Mouse (Mus musculus) inflammation-experienced regulatory T-cells, adult 6 months (primary cell): Measurements from ENCODE around the gene Gja5. TPM values are rescaled to one million over a fixed set of nuclear protein-coding genes. Genes with fewer than 3 reads are reported as not detected.

Experiments used
- ATAC-seq: one replicate; pipeline ENCODE4 v1.8.0; 2017
- polyA plus RNA-seq, 3 experiments: library from polyadenylated mRNA; unstranded; fragments of 100-300 nt; shearing (Covaris generic); gene quantifications; one replicate each; pipeline ENCODE4 v1.2.1; 2017

Gja5 gene
- polyA plus RNA-seq, 3 experiments from 2014 or later, result 0.20 TPM; not detected in 2

DNA sequence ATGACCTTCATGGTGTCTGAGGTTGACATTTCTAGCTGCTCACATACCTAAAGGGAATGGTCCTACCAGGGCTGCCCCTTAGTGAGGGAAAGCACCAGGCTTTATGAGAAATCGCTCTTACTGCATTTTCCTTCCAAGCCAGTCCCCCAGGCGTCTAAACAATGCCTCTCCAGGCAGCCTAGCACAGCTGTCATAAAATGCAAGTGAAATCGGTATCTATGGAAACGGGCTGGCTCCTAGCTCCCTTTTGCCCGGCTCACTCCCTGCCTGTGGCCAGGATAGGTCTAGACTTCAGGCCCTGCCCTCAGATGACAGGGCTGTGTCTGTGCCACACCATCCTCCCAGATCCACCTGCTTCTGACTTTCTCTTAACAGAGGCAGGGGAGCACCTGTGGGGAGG, 33.1 kb downstream of the Gja5 start:
- no peak for ATAC-seq

DNA sequence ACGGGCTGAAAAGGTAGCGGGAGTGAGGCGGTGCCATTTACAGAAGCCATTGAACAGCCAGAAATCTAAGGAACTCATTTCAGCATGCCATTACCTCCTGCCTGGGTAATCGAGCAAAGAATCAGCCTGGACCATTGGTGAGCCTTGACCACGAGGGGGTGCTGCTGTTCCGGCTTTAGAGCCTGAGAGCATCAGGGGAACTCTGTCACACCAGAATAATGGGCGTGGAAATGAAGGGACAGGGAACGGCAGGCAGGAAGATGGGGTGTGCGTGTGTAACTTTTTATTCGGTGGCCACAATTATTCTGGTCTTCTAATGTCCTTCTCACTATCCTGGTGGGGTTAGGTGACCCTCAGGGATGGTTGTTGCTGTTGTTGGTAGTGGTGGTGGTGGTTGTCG, 34.2 kb downstream of the Gja5 start:
- peak; percentile 65 for ATAC-seq

DNA sequence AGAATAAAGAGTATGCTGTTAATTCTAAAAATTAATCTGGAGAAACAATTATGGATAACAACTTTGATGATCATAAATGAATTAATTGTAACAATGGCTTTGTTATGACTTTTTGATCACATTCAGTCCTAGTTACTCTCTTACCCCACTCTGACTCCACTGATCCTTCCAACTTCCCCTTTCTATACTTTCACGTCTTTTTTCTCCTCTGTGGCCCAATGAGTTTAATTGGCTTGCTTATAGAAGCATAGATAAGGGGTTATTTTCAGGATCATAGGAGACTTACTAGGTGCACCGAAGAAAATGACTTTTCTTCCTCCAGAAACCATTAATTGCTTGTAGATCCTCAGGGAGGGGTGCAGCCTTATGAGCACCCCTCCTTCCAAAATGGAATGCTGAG, 38.2 kb downstream of the Gja5 start:
- no peak for ATAC-seq

DNA sequence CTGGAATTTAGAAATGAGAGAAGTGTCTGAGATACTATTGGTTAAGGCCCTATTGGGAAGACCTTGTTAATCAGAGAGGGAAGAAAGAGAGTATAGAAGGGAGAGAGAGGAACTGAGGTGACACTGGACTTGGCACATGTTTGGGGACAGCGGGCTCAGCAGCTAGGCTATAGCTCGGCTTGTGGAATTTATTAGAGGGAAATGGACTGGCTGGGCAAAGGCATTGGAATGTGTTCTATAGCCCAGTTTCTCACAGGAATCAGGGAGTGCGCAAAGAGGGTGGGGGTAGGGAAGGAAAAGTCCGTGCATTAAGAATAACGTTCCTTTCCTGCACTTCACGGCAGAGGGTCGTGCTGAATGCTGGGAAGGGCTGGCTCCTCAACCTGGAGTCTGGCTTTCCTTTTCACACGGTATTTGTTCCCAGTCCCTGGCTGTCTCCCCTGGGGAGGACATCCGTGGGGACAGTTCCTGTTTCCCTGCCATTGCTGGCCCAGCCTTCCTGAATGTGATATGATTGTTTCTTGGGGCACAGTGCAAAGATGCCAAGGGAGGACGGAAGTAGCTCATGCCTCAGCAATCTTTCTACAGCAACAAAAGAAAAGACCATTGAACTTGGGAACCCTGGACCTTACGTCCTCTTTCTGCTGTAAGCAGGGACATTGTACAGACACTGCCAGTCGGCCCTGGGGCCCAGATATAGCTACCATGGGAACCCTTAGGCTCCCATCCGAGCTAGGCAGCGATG, 49.2 kb downstream of the Gja5 start:
- ATAC-seq, result no peak

DNA sequence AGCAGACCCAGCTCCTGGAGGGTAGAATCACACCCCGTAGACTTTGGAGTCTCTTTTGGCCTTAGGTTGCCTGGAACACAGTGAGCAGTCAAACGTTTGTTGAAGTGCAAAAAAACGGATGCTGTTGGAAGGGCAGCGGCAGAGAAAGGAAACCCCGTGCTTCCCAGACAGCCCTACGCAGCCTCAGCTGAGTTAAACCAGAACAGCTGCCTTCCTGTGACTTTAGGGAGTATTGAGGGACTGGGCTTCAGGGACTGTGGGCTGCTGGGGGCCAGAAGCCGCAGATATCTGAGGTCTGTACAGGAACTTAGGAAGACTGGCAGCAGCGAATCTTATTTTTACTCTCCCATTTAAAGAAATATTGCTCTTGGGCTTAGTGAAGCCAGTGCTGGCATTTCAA, 56.1 kb downstream of the Gja5 start:
- ATAC-seq, result no peak

DNA sequence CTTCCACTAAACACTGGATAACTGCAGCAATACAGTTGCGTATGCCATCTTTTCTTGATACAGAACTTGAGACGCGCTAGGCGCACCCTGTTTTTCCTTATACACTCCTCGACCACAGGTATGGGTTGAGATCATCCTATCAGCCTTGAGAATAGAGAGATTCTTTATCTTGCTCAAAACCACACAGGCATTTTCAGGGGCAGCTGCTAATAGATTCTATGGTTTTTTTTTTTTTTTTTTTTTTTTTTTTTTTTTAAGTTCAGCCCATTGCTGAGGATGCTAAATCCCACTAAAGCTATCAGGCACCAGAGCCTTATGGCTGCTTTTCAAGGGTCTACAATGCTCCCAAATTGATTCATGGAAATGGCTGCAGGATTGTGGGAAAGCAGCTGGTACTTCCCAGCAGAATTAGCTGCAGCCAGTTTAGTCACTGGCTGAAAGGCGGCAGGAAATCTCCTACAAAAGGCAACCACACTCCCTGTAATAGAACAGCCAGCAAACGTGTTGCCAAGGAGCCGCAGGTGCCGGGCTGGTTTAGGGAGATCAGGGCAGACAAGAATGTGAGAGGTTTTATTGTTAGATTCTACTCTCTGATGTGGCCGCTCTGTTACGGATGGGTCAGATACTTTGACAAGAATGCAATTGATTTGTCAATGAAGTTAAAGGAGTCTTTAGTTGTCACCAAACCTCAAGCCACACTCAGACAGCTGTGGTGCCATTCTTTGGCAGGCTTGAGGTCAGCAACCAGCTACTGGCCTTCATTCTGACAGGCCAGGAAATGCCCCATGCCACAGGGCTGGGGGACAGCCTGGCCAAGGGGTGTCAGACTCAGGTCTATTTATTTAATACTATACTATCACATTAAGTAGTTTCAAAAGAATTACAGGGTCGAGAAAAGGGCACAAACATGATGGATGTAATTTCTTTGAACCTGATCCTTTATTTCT, 58.9 kb downstream of the Gja5 start:
- no peak for ATAC-seq

DNA sequence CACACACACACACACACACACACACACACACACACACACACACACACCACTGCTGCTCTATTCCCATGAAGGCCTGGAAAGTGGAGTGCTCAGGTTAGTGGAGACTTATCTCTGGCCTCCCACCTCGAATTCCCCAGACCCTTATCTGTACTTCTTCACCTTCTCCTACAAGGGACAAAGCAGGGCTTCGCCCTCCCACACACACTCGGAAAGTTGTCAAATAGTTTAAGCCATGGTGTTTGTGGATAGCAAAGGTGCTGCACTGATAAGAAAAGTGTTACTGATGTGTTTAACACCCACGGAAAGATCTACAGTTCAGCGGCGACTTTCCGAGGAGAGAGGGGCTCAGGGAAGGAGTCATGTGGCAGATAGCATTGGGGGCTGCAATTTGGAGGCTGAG, 66.5 kb downstream of the Gja5 start:
- no peak for ATAC-seq

DNA sequence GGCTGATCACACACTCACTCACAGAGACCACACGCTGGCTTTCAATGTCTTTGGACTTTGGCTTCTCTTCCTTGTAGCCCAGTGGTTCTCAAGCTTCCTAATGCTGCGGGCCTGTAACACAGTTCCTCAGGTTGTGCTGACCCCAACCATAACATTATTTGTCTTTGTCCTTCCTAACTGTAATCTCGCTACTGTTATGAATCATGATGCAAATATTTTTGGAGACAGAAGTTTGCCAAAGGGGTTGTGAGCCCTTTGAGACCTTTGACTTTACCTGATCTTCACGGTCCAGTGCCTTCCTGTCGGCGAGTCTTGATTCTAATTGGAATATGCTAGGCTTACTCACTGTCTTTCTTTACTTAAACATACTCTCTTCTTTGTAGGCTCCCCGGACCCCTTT, 70.0 kb downstream of the Gja5 start:
- no peak for ATAC-seq

DNA sequence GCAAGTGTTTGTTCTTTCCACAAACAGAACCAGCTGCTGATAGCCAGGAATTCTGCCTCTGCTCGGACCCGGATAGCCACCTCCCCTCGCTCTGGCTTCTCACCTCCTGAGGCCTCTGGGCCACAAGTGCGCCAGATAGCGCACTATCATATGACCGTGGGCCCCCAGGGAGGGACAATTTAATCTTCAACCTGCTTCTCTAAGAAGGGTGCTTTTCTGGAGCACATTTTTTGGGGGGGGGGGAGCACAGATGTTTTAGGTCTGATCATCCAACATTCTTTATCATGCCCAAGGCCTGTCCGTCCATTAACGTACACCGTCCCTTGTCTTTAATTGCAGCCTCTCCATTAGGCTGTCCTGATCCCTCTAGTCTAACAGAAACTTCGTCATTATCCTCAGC, 71.1 kb downstream of the Gja5 start:
- no peak for ATAC-seq

DNA sequence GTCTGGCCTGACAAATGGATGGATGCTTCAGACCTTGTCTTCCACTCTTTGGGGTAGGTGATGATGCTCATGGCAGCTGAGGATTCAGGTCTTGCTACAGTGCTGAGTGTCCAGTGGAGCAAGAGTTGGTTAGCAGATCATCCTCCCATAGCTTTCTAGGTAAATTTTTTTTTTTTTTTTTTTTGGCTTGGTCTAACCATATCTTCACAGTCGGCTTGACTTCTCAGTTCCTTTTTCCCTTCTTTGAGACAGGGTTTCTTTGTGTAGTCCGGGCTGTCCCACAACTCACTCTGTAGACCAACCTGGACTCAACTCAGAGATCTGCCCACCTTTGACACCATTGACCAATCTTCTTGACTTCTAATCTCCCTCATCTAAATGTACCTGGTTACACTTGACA, 73.0 kb downstream of the Gja5 start:
- no peak for ATAC-seq

DNA sequence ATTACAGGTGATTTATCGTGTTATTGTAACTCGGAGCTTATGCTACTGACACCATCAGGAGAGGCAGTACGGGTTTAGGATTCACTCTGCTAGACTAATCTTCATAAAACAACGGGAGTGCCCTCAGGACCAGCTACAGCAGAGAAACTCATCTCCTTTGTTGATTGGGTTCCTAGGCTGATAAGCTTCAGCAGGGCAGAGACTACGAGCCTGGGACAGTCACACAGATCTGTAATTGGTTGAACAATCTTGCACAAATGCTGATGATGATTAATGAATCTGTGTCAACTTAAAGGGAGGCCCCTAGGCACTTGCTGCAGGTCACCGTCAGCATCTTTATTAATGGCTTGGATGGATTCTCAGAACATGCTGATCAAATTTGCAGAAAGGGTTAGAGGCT, 74.0 kb downstream of the Gja5 start:
- ATAC-seq, result no peak

DNA sequence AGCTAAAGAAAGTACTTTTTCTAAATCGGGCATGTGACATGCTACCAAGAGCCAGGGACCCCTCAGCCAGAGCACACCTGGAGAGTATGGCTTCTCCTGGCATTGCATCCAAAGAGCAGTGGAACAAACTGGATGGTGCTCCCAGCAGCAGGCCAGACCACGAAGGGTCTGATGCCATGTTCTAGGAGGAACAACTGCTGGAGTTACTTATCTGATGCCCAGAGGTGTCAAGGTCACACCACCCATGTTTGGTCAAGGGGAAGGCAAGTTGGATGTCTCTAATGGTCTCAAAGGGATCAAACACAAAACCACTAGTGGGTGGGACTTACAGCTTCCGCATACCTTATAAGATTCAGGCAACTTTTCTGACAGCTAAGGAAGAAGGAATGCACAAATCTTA, 74.5 kb downstream of the Gja5 start:
- no peak for ATAC-seq

DNA sequence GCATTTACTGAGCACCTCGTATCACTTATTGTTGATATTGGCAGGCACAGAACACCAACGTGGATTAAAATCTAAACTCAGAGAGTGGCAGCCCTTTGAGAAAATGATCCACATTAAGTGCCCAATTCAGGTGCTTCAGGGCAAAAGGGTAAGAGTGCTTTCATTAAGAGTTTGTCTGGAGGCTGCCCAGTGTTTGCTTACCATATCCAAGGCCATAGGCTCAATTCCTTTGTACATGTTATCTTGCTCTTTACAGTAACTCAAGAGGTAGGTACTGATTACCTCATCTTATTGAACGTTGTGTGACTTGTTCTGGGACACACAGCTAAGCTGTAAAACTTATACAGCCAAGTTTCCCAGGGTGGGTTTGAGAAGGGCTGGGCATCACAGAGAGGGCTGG, 77.3 kb downstream of the Gja5 start:
- no peak for ATAC-seq

DNA sequence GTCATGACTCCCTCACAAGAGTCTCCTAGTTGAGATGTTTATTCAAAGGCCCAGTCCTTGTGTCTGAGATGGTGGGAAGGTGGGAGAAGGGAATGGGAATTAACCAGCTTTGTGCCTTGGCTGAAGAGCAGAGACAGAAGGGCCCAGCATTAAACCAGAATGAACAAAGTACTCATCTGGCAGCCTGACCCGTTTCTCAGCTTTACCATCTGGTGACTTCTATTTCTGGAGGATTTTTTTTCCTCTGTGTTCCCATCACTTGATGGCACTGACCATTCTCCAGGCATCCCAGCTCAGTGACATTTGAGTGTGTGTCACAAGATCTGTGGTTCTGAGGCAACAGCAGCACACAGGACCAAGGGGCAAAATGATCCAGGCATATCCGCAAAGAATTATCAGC, 78.2 kb downstream of the Gja5 start:
- ATAC-seq, result no peak

DNA sequence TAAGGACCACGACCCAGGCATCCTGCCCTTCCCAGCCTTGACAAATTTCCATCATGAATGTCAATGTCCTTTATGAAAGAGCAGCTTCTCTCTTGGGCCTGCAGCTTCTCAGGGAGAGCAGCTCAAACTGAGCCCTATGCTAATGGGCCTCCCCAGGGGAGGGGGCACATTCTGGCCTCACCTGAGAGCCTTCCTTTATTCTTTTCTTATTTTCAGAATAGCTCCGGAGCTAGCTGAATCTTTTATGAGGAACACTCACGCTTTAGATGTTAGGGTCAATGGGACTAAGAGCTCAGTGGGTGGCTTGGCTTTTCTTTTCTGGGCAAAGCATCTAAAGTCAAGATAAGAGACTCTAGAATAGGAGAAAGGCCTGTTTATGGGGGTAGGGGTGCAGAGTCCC, 88.0 kb downstream of the Gja5 start:
- no peak for ATAC-seq

DNA sequence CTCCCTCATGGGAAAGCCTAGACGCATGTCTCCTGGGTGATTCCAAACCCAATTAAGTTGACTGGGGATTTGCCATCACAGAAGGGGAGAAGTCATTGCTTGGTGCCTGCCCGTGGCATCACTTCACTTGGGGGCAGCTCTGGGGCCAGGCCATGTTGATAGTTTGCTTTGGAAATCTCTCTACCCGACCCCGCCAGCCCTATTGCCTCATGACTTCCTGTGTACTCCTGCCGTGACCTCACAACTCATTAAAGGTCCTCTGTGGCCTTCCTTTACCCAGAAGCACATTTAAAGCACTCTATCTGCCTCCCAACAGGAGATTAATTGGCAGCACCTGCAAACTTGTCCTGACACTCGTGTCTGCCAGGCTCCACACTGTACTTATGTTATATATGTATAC, 93.3 kb downstream of the Gja5 start:
- no peak for ATAC-seq

DNA sequence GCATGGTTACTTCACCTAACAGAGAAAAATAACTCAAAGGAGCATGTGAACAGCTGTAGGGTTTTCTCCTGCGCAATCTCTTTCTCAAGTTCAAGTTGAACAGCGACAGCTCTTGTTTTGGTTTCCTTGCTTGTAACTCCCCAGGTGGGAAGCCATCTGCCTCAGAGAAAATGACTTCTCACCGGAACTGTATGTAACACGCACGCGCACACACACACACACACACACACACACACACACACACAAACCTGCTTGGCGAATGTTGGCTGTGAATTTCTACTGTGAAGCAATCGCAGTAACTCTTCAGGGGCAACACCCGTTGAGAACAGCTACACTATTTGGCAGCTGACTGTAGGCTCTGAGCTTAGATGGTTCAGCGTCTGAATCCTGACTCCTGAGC, 98.6 kb downstream of the Gja5 start:
- ATAC-seq, result no peak

DNA sequence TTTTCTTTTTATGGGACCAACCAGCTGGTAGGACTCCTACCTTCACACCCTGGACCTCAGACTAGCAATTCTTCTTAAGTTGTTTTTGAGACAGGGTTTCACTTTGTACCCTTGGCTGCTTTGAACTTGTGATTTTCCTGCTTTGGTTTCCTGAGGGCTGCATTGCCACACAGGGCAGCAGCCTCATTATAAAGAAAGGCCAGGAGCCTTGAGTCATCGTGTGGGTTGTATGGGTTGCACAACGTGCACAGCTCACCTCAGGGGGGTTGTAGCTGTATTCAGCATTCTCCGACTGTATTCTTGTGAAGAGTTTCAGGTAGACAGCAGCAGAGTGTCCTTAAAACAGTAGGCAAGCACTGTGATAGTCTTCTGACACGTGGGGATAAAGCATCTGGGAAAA, 100.0 kb downstream of the Gja5 start:
- no peak for ATAC-seq

DNA sequence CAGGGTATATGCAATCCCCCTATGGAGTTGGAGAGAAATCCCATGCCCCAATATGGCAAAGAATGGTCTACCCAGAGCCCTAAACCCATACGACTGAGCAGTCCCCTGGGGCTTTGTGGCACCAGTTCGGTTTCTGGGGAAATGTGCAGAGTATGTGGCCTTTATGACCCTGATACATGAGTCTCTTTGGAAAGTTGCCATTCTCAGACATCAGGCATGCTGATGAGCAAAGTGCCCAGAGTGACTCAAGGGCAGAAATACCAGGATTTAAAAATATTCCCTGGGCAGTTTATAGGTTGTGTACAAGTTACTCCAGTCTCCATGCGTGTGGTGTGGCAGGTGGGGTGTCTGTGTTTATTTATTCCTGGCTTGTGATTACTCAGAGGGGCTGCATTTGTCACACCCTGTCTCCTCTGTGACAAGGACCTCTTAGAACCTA, 102.5 kb downstream of the Gja5 start:
- no peak for ATAC-seq

DNA sequence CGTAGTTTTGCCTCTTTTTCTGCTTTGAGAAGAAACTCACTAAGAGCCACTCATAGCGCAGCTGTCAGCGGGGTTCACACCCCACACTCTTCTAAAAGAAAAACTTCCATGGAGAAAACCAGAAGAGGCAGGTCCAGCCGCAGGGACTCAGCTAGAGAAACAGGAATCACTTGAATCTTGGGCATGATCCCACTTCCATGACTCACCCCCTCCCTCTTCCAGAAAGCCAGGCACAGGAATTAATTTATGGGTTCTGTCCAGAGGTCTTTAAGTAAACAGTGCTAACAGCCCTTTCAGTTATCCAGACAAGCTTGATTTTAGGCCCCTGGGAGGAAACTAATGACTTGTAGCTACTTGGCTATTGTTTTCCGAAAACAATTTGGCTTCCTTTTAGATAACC, 120.7 kb downstream of the Gja5 start:
- ATAC-seq, result no peak

DNA sequence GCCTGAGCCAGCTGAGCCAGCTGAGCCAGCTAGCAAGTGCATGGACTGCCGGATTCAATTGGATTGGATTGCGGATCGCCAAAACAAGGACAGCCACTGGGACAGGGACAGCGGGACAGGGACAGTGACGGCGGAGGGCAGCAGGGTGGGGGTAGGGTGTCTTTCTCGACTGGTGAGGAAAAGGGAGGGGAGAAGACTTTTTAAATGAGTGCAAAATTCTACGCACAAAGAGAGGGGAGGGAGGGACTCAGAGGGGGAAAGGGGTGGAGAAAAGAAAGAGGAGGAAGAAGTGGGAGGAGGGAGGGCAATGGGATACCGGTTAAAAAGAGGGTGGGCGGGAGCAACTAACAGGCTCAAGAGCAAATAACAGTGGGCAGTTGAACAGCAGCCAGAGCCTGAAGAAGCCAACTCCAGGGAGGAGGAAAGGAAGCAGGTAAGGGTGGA, 127.6 kb downstream of the Gja5 start:
- ATAC-seq, result no peak

DNA sequence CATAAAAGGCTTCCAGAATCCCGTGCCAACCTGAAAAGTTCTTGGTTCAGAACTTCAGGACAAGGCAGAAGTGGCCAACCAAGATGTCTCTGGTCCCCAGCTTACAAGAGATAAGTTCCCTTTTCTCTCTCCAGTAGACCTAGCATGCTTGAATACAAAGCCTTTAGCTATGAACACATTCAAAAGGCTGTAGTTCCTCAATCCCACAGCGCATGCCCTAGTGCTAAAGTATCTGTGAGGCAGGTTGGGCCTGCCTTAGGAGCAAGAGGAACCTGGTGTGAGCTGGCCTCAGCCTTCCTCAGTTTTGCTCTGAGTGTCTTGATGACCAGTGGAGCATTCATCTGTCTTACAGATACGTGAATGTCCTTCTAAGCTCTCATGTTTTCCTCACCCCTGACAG, 131.1 kb downstream of the Gja5 start:
- no peak for ATAC-seq

DNA sequence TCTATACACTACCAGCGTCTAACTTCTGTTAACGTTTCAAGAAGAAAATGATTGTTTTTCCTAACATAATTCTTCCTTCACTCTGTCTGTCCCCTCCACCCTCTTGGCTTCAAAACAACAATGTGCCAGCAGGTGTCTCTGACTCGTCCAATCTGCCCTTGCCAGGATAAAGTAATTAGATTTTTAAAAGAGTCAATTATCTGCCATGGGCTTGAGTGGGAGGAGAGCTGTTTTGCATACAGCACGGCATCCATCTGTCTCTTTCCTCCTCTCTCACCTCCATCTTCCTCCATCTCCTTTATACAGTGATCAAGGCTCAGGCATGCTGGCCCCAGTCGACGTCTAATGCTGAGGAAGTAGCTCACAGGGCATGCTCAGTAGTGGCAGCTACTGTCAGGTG, 132.6 kb downstream of the Gja5 start:
- ATAC-seq, result no peak

DNA sequence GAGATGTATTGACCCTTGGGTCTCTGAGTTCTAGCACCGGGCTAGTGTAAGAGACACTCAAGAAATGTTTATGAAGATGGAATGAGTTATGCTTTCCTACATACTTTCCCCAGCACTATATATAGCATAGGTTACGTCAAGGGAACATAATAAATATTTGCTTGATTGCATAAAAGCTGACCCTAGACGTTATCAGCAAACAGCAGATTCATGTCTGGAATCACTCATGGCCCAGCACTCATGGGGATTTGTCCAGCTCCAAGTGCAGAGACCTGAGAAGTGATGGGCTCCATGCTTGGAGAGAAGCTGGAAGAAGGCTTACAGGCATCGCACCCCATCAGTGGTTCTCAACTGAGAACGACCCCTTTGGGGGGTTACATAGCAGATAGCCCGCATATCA, 135.2 kb downstream of the Gja5 start:
- no peak for ATAC-seq
